Mouse (Mus musculus) mesoderm, embryonic 11.5 days (tissue): ENCODE data around the gene Arhgef28.

ENCODE experiments used
- DNase-seq: peaks from one replicate; pipeline ENCODE4 v3.0.0-alpha.2; 2012; ENCODE audit warnings: low read depth, low spot score

The Arhgef28 gene

DNA sequence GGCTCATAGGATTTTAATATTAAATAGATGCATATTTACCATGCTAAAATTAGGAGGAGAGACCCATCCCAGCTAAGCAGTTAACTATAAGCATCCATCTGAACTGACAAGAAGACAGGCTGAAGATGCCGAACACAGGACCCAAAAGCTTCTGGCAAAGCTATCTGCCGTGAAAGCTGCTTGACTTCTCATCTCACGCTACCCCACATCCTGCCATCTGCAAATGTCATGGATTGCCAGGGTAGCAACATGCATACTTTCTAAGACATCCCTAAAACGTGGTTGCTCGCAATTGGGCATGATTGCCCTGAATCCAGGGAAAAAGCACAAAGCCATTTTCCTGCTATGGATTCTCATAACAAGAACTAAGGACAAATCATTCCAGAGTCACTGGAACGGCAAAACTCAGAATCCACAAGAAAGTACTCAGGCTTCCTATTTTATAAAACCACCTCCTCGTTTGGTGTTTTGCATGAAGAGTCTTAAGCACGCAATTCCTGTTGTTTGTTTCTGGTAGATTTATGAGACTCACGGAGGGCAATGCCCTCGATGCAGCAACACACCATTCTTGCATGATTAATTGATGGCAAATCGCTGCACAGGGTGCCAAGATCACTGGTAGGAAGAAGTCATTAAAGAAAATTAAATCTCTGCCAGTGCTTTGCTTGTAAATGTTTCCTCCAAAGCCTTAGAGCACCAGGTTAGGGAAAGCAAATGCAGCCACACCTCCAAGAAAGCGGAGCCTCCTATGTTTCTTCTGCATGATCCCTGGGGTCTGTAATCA lies 287.9 kb downstream of the Arhgef28 start:
- no peak for DNase-seq

DNA sequence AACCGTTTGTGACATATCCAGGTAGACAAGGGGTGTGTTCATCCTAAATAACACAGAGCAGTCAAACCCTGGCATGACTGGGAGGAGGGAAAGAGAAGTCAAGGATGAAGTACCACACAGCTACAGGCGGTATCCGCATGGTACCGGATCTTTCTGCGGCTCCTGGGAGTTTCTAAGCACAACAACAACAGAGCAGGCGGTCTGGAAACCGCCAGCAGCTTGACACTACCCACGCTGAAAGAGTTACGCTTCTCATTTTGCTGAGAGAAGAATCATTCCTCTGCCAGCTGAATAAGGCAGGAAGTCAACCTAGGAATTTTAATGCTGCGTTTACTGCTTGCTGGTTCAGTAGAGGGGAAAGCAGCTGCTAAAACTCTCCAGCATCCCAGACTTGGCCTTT lies 295.2 kb downstream of the Arhgef28 start:
- DNase-seq, result peak; percentile 61

DNA sequence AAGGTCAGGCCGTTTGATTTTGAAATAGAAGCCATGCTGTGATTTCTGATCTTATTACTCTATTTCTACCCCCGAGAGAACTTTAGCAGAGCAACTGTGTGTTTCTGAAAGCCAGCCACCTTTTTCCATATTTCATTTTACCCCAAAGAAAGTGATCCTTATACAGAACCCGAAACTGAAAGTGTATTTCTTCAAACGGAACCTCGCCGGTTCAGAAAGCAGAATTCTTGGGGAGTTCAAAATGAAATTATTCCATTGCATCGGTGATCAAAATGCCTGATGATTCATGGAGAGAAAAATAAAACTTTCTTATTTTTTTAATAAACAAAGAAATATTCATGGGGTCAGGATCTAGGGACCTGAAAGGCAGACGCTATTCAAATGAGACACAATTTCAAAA lies 303.4 kb downstream of the Arhgef28 start:
- no peak for DNase-seq

GRCm38 (mm10) chr13:97900380-97900758 lies 305.9 kb downstream of the Arhgef28 start:
- peak; percentile 57 for DNase-seq

DNA sequence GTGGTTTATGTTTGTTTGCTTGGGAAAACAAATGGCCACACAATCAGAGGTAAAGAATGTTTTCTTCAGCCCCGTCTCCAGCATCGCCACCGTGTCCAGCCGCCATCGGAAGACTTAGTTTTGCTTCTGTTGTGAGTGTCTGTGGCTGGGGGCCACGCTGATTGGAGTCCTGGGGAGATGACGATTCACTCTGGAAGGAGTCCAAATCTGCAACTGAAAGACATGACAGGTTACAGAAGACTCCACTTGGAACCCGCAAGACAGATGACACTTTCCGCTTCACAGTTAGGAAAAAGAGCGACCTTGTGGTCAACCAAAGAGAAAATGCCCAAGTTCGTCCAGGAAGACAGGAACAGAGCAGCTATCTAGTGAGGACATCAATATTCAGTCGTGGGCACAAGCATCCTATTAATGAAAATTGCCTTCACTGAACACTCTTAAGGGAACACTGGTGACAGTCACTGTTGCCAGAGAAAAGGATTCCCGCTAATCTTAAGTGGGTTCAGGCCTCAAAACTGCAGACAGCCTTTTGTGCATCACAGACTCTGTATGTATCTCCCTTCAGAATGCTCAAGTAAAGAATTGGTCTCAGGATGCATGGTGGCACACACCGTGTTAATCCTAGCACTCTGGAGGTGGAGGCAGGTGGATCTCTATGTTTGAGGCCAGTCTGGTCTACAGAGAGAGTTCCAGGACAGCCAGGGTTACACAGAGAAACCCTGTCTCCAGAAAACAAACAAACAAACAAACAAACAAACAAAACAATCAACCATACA lies 306.4 kb downstream of the Arhgef28 start:
- no peak for DNase-seq

DNA sequence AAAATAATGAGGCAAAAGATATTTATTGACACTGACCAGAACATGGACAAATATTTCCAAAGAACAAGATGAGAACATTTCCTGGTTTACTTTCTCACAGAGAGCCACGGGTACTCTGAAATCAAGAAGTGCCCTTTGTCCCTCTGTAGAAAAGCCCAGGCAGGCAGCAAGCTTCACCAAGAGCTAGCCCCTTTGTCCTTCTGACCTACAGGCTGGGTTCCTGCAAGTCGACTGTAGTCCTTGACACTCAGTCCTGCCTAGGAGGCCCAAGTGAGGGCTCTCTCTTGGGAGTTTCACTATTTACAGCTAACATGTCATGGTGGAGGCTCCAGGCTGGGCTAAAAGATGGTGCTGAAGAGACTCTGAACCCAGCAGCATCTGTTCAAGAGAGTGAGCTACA lies 307.6 kb downstream of the Arhgef28 start:
- DNase-seq, result no peak

- DNase-seq, result no peak
Measured at GRCm38 (mm10) chr13:97893031-97893825, 313.0 kb downstream of the Arhgef28 start.

DNA sequence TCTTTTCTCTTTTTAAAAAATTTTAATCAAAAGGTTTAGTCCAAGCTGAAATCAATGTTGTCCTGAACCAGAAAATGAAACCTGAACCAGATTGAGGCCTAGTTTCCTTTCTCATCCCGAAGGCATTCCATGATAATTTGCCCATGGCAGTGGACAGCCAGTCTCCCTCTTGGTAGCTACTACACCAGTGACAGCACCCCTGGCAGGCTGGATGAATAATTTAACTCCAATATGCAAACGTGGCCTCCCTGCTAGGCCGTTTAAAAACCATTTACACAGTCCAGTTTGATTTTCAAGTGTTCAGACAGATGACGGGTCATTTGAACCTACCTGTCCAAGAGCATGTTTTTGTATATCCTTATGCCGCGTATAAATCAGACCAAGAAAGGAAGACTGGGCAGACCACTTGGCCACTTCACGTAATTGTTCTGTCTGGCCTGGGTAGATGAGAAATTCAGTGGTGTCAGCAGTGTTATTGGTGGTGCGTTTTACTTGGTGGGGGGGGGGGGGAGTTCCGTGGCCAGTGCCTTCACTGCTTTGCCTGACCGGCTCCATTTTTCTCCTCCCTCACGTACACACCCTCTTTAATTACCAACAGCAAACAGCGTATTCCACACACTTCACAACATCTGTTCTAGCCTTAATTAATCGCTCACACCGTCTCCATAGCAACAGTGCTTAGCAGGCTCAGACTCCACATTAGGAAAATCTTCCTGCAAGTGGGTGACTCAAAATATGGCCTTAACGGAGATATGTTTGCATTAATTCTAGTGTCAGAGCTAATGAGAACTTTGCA lies 314.0 kb downstream of the Arhgef28 start:
- DNase-seq, result no peak

DNA sequence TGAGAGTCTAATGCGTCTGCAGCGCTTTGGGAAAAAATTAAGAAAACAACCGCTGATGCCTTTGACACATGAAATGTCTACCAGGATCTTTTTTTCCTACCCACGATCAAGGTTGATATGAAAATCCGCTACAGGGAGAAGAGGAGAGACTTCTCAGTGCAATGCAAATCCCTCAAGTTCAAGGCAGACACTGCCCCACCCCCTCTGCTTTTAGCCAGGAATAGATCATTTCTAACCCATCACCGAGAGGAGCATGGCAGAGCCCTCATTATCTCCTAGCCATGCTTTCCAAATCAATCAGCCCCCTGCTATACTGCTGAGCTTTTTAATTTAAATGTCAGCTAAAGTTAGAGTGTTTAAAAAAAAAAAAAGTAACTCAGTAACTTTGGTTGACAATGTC lies 318.2 kb downstream of the Arhgef28 start:
- DNase-seq, result no peak

DNA sequence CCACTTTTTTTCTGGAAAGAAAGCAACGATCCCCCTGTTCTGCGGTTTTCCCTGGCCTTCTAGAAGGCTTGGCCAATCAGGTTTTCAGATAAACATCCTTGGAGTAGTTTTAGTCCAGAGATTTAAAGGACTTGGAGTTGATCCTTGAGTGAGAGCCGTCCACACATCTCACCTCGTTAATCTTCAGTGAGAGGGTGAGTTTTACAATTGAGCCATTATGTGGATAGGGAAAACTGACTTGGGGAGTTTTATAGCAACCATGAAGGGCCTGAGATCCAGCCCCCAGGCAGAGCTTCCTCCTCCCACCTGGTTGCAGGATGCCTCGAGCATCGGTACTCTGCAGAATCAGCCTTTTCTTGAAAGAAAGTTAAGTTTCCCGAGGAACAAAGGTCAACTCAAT lies 318.7 kb downstream of the Arhgef28 start:
- no peak for DNase-seq

- no peak for DNase-seq
Measured at GRCm38 (mm10) chr13:97883629-97884028, 322.6 kb downstream of the Arhgef28 start.

GRCm38 (mm10) chr13:97876450-97876849 lies 329.8 kb downstream of the Arhgef28 start:
- DNase-seq, result no peak

- DNase-seq, result no peak
Measured at GRCm38 (mm10) chr13:97876031-97876430, 330.2 kb downstream of the Arhgef28 start.

- DNase-seq, result no peak
Measured at GRCm38 (mm10) chr13:97869428-97869827, 336.8 kb downstream of the Arhgef28 start.

DNA sequence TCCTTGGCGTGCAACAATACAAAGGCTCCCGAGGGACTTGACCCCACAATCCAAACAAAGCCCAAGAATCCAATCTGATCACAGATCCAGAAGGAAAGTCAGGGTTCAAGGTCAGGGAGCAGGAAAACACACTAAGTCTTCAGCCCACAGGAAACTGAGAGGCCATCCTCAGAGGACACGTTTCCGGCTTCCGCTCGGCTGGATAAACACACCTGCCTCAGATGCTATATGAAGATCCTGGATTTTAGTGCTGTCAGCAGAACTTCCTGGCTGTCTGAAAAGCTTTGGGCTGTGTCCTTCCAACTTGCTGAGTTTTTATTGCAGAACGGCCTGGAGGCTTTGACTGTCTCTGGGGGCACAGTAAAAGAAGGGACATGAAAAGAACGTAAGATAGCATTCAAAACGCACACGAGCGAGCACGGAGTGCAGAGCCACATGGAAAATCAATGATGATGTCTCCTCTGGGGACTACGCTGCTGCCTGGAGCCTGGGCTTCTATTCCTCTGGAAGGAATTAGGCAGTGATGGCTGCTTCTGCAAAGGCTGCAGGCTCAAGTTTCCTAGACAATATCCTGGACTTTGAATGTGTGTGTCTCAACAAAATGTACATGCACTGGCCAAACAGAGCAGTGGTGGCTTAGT lies 338.8 kb downstream of the Arhgef28 start:
- peak; percentile 72 for DNase-seq

DNA sequence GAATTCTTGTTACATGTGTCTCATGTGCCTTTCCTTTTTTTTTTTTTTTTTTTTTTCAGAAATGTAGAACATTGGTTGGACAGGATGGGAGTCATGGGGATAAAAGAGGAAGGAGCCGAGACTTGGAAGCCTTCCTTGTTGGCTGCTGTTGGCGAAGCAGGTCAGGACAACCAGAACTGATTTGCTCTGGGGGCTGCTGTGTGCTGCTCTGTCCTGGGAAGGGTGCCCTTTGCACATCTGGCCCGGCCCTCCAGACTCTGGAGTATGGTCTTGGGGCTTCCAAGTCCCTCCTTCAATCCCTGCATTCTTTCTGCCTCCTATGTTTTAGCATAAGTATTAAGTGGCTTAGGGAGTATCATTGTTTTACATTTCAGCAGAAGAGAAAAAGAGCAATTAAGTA lies 347.2 kb downstream of the Arhgef28 start:
- DNase-seq, result no peak

DNA sequence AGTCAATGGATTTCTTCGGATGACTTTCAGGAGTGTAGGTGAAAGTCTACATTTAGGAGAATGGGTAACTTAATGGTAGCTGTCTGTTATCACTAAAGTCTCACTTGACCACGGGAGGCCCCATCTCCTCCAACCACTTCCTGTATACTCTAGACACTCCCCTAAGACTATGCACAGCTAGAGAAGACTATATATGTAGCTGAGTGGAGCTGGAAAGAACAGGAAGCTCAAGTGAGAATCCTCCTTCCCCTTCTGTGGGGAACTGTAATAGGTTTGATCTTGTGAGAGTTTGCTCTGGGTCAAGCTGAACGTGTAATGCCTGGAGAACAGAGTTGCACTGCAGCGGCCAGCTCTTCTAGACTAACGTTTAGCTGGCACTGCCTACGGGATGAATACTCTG lies 348.4 kb downstream of the Arhgef28 start:
- DNase-seq, result no peak

- DNase-seq, result no peak
Measured at GRCm38 (mm10) chr13:97853356-97853968, 352.8 kb downstream of the Arhgef28 start.
